Mouse (Mus musculus): ENCODE data around the gene Disc1.

DNA sequence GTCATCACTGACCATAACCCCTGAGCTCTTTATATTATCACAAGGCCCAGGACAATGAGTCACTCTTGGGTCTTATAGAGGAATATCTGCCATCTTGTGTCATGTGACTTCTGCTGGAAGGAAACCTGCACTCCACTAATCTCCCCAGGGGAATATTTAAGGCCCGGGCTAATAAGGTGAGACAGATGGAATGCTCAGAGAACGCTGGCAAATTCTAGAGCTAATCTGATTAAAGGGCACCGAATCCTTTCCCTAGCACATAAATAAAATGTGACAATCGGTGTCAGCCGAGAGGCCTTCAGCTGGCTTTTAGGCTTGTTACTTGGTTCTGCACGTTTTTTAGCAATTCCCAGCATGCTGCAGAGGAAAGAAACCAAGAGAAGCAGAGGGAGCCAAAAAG, 15.7 kb downstream of the Disc1 start:
- no peak for TF ChIP-seq POLR2A (IDR thresholded peaks at IDR 0.05; ENCODE audit: low read depth, low read length)
- no peak for TF ChIP-seq CTCF (IDR thresholded peaks at IDR 0.05; ENCODE audit: extremely low read depth, insufficient read length, insufficient replicate concordance, low read depth, low read length)

Measured in small intestine, adult 2 months (tissue).